ENCODE assay signal across 10 mouse cellular contexts in the genomic region with DNA sequence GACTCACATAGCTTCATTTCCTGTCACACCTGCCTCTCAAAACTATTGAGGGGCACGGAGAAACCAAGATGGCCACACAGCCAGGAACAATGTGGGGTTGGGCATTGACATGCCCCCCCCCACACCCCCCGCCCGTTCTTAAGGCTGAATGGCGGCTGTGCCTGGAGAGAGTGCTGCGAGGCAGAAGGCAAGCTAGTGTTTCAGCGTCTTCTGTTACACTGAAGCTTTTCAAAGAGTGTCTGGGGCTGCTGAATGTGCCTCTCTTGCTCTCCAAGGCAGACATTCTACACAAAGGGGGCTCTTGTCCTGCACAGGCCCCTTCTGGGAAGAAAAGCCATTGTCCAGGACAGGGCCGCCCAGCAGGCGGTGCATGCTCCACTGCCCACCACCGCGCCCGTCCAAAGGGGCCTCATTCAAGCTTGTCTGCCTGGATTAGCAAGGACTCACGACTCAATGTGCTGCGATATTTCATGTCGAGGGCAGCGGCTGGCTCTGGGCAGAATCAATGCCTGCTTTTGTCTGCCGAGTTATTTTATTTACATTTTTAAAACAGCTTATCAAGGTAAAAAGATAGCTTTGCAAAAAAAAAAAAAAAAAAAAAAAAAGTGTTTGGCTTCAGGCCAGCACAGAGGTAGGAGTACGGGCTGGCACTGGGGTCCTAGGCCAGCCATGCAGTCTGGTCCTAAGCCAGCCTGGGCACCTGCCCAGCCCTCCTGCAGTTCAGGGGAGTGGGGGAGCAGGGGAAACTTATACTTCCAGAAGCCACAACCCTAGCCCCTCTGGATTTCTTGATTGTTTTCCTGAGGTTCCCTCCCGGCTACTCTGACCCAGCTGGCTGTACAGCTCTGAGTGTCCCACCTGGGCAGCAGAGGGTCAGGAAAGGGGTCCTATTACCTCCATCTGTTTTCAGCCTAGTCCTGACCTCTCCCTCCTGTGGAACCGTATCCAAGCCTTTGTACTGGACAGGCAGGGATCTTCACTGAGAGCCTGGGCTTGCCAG. TPM values are rescaled to one million over a fixed set of nuclear protein-coding genes. Genes with fewer than 3 reads are reported as not detected.
DNase-seq lines count a peak whose midpoint lies in the region; ATAC-seq lines count a peak whose summit lies in the region.
"Had no signal": no experiment of that assay in that cellular context is flagged by ENCODE, and none has a peak within 500 bp of the region (broad histone marks: within the 10 kb centered on the region; RNA-seq: fewer than 3 reads in every experiment).

No protein-coding gene starts in this region.

- no peaks in the 10 kb centered on the region for H3K36me3 ChIP-seq in kidney, embryonic 16.5 days (ENCODE audit: insufficient read depth, low read length)
- H3K36me3 ChIP-seq in hindbrain, embryonic 13.5 days: no peaks in the 10 kb centered on the region
- H3K36me3 ChIP-seq in midbrain, embryonic 11.5 days (ENCODE audit: control insufficient read depth, insufficient read depth, low read length): no peaks in the 10 kb centered on the region

- H3K27ac ChIP-seq in kidney, embryonic 16.5 days (ENCODE audit: low read length): peak overlapping the region; percentile 81
- peak overlapping the region; percentile 90 for H3K27ac ChIP-seq in hindbrain, embryonic 13.5 days
- peak overlapping the region; percentile 99 for H3K27ac ChIP-seq in midbrain, embryonic 11.5 days (ENCODE audit: low read depth, low read length)

- no peak for DNase-seq in kidney, adult 11 months
- peak; percentile 55 for DNase-seq in embryo, embryonic 11.5 days (ENCODE audit: low read depth, low spot score)
- peak; percentile 97 for DNase-seq in midbrain, embryonic 11.5 days (ENCODE audit: low spot score, missing footprints)
- no peak for DNase-seq in urinary bladder, adult 18-20 months (ENCODE audit: low spot score in 2 of 2)
- no peak for DNase-seq in thymus, postnatal 10 days (ENCODE audit: low spot score in 2 of 2)

- H3K4me3 ChIP-seq in kidney, embryonic 16.5 days (ENCODE audit: low read length): no peak overlapping the region
- no peak overlapping the region for H3K4me3 ChIP-seq in hindbrain, embryonic 13.5 days
- H3K4me3 ChIP-seq in midbrain, embryonic 11.5 days (ENCODE audit: low read depth, low read length): no peak overlapping the region

- no peaks in the 10 kb centered on the region for H3K27me3 ChIP-seq in kidney, embryonic 16.5 days (ENCODE audit: insufficient read depth, low read length)
- 0 out of 2 replicates have a peak, but pooled peaks cover 3% of the 10 kb centered on the region for H3K27me3 ChIP-seq in hindbrain, embryonic 13.5 days
- peaks cover 5% of the 10 kb centered on the region; the same call in 1 of the 2 replicates for H3K27me3 ChIP-seq in midbrain, embryonic 11.5 days (ENCODE audit: control insufficient read depth, insufficient read depth, low read length)
- H3K27me3 ChIP-seq: Patski had no signal

- H3K9me3 ChIP-seq in kidney, embryonic 16.5 days (ENCODE audit: low read length): no peaks in the 10 kb centered on the region
- no peaks in the 10 kb centered on the region for H3K9me3 ChIP-seq in hindbrain, embryonic 13.5 days
- H3K9me3 ChIP-seq in midbrain, embryonic 11.5 days (ENCODE audit: control insufficient read depth, low read length): no peaks in the 10 kb centered on the region

- peak overlapping the region; percentile 24 for H3K9ac ChIP-seq in kidney, embryonic 16.5 days (replicated peaks; ENCODE audit: low read length)
- peak overlapping the region; percentile 47; the same call in 1 of the 2 replicates for H3K9ac ChIP-seq in hindbrain, embryonic 13.5 days
- peak overlapping the region; percentile 44 for H3K9ac ChIP-seq in midbrain, embryonic 11.5 days (ENCODE audit: low read length)

- 39% methylated on average over 19 of the region's 19 CpGs for WGBS in kidney, embryonic 16.5 days
- 6% methylated on average over 19 of the region's 19 CpGs for WGBS in hindbrain, embryonic 13.5 days
- 13% methylated on average over 19 of the region's 19 CpGs for WGBS in midbrain, embryonic 11.5 days

- H3K4me2 ChIP-seq in kidney, embryonic 16.5 days (replicated peaks; ENCODE audit: low read depth, low read length): no peak overlapping the region
- 0 out of 2 replicates have a peak overlapping the region, but pooled peaks have one; percentile 2 for H3K4me2 ChIP-seq in hindbrain, embryonic 13.5 days
- H3K4me2 ChIP-seq in midbrain, embryonic 11.5 days: peak overlapping the region; percentile 21

- peaks cover 27% of the 10 kb centered on the region for H3K4me1 ChIP-seq in kidney, embryonic 16.5 days (ENCODE audit: insufficient read depth, low read length)
- peaks cover 56% of the 10 kb centered on the region for H3K4me1 ChIP-seq in hindbrain, embryonic 13.5 days (replicated peaks)
- peaks cover 49% of the 10 kb centered on the region for H3K4me1 ChIP-seq in midbrain, embryonic 11.5 days (ENCODE audit: control insufficient read depth, insufficient read depth, low read length)

- ATAC-seq in kidney, embryonic 16.5 days (ENCODE audit: low FRiP score, low TSS enrichment): peak; percentile 67
- peak; percentile 86 for ATAC-seq in hindbrain, embryonic 13.5 days (ENCODE audit: low FRiP score)
- ATAC-seq in midbrain, embryonic 11.5 days (ENCODE audit: low FRiP score): peak; percentile 94
- ATAC-seq in granulocyte monocyte progenitor cell, adult 5-6 weeks (replicated peaks; ENCODE audit: poor library complexity, severe bottlenecking): no peak
- ATAC-seq: Patski had no signal

RNA-seq across cellular contexts. Expression of gene Noxa1, which starts 31.4 kb away (rescaled TPM):
- polyA plus RNA-seq in kidney, embryonic 16.5 days (2015; fragmentation: Nextera tagmentation; extraction: Ambion mirVana): 0.39 and 0.65 TPM in 2 replicates
- not detected in 2 replicates for polyA plus RNA-seq in hindbrain, embryonic 13.5 days (2015; fragmentation: Nextera tagmentation; extraction: Ambion mirVana)
- polyA plus RNA-seq in midbrain, embryonic 11.5 days (2014; fragmentation: Nextera tagmentation; extraction: Ambion mirVana): not detected in 2 replicates
- total RNA-seq in granulocyte monocyte progenitor cell, adult 5-6 weeks (2014; fragmentation: Nextera tagmentation): 1.3 TPM in 1 of 2 replicates, not detected in the other
- total RNA-seq in granulocyte monocyte progenitor cell, adult 5-6 weeks (2017): not detected in 2 replicates
- total RNA-seq: hematopoietic stem cell, adult 5-6 weeks had no signal
- polyA plus RNA-seq: Patski had no signal

RNA-seq across cellular contexts. Expression of gene Entpd8, which starts 46.2 kb away (rescaled TPM):
- polyA plus RNA-seq in kidney, embryonic 16.5 days (2015; fragmentation: Nextera tagmentation; extraction: Ambion mirVana): 8.6 and 10.0 TPM in 2 replicates
- not detected in 2 replicates for polyA plus RNA-seq in hindbrain, embryonic 13.5 days (2015; fragmentation: Nextera tagmentation; extraction: Ambion mirVana)
- not detected in 2 replicates for polyA plus RNA-seq in midbrain, embryonic 11.5 days (2014; fragmentation: Nextera tagmentation; extraction: Ambion mirVana)
- not detected in 2 replicates for total RNA-seq in granulocyte monocyte progenitor cell, adult 5-6 weeks (2014; fragmentation: Nextera tagmentation)
- total RNA-seq in granulocyte monocyte progenitor cell, adult 5-6 weeks (2017): not detected in 2 replicates
- total RNA-seq: hematopoietic stem cell, adult 5-6 weeks had no signal
- polyA plus RNA-seq: Patski had no signal

RNA-seq across cellular contexts. Expression of gene Nrarp, which starts 54.2 kb away (rescaled TPM):
- 18.4 and 18.8 TPM in 2 replicates for polyA plus RNA-seq in kidney, embryonic 16.5 days (2015; fragmentation: Nextera tagmentation; extraction: Ambion mirVana)
- polyA plus RNA-seq in hindbrain, embryonic 13.5 days (2015; fragmentation: Nextera tagmentation; extraction: Ambion mirVana): 21.4 and 24.6 TPM in 2 replicates
- polyA plus RNA-seq in midbrain, embryonic 11.5 days (2014; fragmentation: Nextera tagmentation; extraction: Ambion mirVana): 60.3 and 63.9 TPM in 2 replicates
- 0.62 TPM in 1 of 2 replicates, not detected in the other for total RNA-seq in granulocyte monocyte progenitor cell, adult 5-6 weeks (2014; fragmentation: Nextera tagmentation)
- 0.39 and 0.72 TPM in 2 replicates for total RNA-seq in granulocyte monocyte progenitor cell, adult 5-6 weeks (2017)

Comparison
In these comparisons a context has a peak if more than half of its experiments do, and no peak if none do; other contexts are left out.
1. DNase-seq: peak in embryo, embryonic 11.5 days (single experiment) and midbrain, embryonic 11.5 days (single experiment); none in kidney, adult 11 months (single experiment), urinary bladder, adult 18-20 months (0 of 2) and thymus, postnatal 10 days (0 of 2).
2. Peak in every context shown above with its lines, with median percentiles within 50 percentile points of each other: H3K27ac ChIP-seq and H3K9ac ChIP-seq.